Mouse (Mus musculus): ENCODE measurements around the gene Fam205a1. TPM values are rescaled to one million over a fixed set of nuclear protein-coding genes. Genes with fewer than 3 reads are reported as not detected.

Fam205a1 gene
- polyA plus RNA-seq, 1 experiment = 0.59 TPM

DNA sequence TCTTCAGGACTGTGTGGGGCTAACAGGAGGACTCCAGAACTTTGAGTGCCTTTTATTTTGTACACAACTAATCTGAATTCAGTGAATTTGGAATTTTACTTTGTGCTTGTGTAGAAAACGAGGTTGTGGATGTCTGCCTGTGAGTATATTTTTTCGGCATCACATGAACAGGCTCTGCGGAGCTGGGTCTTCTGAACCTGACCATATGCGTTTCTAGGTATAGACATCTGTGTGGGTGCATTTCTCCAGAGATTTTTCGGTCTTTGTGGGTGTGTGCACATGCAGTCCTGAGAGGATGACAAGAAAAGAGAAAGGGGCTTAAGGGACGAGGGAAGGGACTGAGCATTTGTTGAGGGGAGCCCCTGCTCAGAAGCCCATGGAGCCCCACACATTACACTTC is 33.2 kb upstream of the Fam205a1 start:
- Histone ChIP-seq H3K4me3 (replicated peaks; ENCODE audit: insufficient read depth, low read depth, low read length) (no peak overlapping the region), H3K27ac (ENCODE audit: insufficient read depth, low read length) (no peak overlapping the region), H3K4me1 (ENCODE audit: control insufficient read depth, insufficient read depth, low read length) (no peaks in the 10 kb centered on the region), H3K27me3 (ENCODE audit: control insufficient read depth, insufficient read depth, low read length) (no peaks in the 10 kb centered on the region)
- 90% methylated on average over 6 of the region's 6 CpGs for WGBS
- no peak for DNase-seq
- TF ChIP-seq POLR2A (IDR thresholded peaks at IDR 0.05; ENCODE audit: borderline replicate concordance, insufficient read depth, low read length) (no peak), CTCF (IDR thresholded peaks at IDR 0.05; ENCODE audit: borderline replicate concordance, insufficient read depth, low read depth, low read length) (no peak)

DNA sequence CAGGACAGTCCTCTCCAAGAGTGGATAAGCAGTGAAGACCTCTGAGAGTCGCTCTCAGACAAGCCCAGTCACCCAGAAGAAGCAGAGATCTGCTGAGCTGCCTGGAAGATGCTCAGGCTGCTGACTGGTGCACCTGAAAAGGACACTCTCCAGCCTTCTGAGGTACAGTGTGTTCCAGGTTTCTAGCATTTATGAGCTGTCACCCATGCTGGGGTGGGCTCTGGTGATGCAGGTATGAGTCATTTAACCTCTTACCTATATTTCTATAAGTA is 26.9 kb upstream of the Fam205a1 start:
- no peak for TF ChIP-seq CTCF (IDR thresholded peaks at IDR 0.05; ENCODE audit: borderline replicate concordance, insufficient read depth, low read depth, low read length)
- TF ChIP-seq POLR2A (IDR thresholded peaks at IDR 0.05; ENCODE audit: borderline replicate concordance, insufficient read depth, low read length) = no peak
- DNase-seq = no peak
- Histone ChIP-seq H3K27me3 (ENCODE audit: control insufficient read depth, insufficient read depth, low read length) (no peaks in the 10 kb centered on the region), H3K4me1 (ENCODE audit: control insufficient read depth, insufficient read depth, low read length) (no peaks in the 10 kb centered on the region), H3K27ac (ENCODE audit: insufficient read depth, low read length) (no peak overlapping the region), H3K4me3 (replicated peaks; ENCODE audit: insufficient read depth, low read depth, low read length) (no peak overlapping the region)
- WGBS = 30% methylated on average over 1 of the region's 1 CpGs

DNA sequence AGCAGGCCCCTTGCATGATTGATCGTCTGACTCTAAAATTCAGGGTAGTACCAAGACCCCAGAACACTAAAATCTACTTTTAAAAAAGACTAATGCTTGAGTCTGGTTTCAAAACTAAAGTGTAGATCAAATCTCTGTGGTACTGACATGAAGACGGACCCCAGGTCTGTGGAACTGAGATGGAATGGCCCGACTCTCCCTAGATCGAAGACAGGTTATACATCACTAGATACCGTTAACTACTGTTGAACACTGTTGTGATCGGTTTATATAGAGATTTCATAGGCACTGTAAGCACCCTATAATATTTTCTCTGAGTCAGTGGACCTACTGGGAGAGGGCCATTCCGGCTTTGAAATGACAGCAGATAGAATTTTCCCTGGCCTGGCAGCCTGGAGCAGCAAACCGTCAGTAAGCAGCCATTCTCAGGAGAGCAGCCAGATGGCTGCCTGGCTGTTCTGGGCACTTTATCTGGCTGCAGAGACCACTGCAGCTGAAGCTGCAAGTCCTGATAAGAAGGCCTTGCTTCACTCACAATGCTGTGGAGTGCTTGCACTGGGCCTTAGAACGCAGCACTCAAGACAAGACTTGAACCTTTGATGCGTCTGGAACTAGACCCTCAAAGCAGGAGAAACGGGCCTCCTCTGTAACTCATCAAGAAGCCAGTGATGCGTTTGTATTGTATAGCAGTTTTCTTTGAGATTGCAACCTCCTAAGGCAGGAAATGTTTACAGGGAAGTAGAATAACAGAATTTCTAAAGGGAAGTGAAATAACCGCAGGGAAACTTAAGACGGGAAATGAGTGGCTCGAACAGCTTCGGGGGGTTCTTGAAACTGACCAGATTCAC is 26.4 kb upstream of the Fam205a1 start:
- H3K27ac ChIP-seq (ENCODE audit: insufficient read depth, low read length) = no peak overlapping the region
- 69% methylated on average over 16 of the region's 16 CpGs for WGBS

DNA sequence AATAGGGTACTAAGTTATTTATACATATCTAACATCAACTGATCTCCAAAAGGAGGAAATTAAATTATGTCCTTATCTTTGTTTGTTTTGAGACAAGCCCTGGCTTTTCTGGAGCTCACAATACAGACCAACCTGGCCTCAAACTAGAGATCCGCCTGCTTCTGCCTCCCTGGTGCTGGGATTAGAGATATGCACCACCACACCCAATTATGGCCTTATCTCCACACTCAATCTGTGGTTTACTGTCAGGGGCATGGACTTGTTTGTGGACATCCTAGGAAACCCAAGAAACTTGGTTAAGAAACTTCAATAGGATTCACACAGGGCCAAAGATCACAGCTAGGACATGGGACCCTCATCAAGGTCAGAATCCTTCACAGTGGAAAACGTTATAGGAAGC is 24.0 kb upstream of the Fam205a1 start:
- Histone ChIP-seq H3K27me3 (ENCODE audit: control insufficient read depth, insufficient read depth, low read length) (no peaks in the 10 kb centered on the region), H3K27ac (ENCODE audit: insufficient read depth, low read length) (no peak overlapping the region), H3K4me1 (ENCODE audit: control insufficient read depth, insufficient read depth, low read length) (no peaks in the 10 kb centered on the region), H3K4me3 (replicated peaks; ENCODE audit: insufficient read depth, low read depth, low read length) (no peak overlapping the region)
- no peak for DNase-seq
- 90% methylated on average over 2 of the region's 2 CpGs for WGBS
- TF ChIP-seq CTCF (IDR thresholded peaks at IDR 0.05; ENCODE audit: borderline replicate concordance, insufficient read depth, low read depth, low read length) (no peak), POLR2A (IDR thresholded peaks at IDR 0.05; ENCODE audit: borderline replicate concordance, insufficient read depth, low read length) (no peak)

More for the DNA sequence above, 26.4 kb upstream of the Fam205a1 start:
- Histone ChIP-seq H3K4me3 (replicated peaks; ENCODE audit: insufficient read depth, low read depth, low read length) (no peak overlapping the region), H3K4me1 (ENCODE audit: control insufficient read depth, insufficient read depth, low read length) (no peaks in the 10 kb centered on the region), H3K27me3 (ENCODE audit: control insufficient read depth, insufficient read depth, low read length) (no peaks in the 10 kb centered on the region)
- DNase-seq = no peak
- TF ChIP-seq CTCF (IDR thresholded peaks at IDR 0.05; ENCODE audit: borderline replicate concordance, insufficient read depth, low read depth, low read length) = no peak
- no peak for TF ChIP-seq POLR2A (IDR thresholded peaks at IDR 0.05; ENCODE audit: borderline replicate concordance, insufficient read depth, low read length)

DNA sequence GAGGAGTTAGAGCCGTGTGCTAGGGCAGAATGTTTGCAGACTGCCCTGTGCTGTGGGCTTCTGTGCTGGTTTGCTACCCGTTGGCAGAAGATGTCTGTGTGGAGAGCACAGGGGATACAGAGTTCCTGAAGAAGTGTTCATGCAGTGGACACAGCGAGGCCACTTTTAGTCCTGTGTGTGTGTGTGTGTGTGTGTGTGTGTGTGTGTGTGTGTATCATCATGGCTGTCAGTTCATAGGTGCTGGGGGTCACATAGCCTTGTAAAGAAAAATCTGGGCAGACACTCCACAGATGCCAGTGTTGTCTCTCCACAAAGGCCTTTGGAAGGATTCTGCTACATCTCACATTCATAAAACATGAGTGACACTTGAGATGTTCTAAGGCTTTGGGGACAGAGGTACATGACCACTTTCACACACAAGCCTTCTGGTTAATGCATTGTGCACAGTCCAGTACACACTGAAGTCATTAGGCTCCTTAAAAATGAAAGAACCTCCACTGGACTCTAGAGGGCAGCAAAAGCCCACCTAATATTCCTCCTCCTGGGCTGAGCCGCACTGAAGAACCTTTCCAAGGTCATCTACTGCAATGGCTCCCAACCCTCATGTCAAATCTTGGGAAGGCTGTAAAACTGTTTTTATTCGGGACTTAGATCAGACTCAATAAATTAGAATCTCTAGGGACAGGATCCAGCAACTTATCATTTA is 23.1 kb upstream of the Fam205a1 start:
- Histone ChIP-seq H3K4me1 (ENCODE audit: control insufficient read depth, insufficient read depth, low read length) (no peaks in the 10 kb centered on the region), H3K27ac (ENCODE audit: insufficient read depth, low read length) (no peak overlapping the region), H3K27me3 (ENCODE audit: control insufficient read depth, insufficient read depth, low read length) (no peaks in the 10 kb centered on the region), H3K4me3 (replicated peaks; ENCODE audit: insufficient read depth, low read depth, low read length) (no peak overlapping the region)
- peak; percentile 59 to 70 for DNase-seq
- peak; percentile 75 for TF ChIP-seq CTCF (IDR thresholded peaks at IDR 0.05; ENCODE audit: borderline replicate concordance, insufficient read depth, low read depth, low read length)
- no peak for TF ChIP-seq POLR2A (IDR thresholded peaks at IDR 0.05; ENCODE audit: borderline replicate concordance, insufficient read depth, low read length)
- 30% methylated on average over 5 of the region's 5 CpGs for WGBS

DNA sequence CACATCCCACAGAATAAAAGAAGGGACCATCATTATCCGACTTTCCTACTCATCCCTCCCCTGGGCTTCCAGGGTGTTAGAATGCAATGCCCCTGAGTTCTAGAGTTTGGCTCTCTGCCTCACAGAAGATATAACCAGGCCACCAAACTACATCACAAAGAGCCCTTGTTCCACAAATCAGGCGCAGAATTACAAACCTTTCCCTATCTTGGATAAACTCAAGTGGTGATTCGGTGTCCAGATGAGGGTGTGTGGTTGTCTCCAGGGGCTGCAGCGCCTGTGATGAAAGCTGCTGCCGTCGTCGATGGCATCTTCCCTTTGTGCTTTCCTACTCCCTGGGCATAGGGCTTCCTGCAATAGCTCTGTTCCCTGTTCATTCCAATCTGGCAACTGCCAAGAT is 20.4 kb upstream of the Fam205a1 start, which contains the start of gene Fam205c:
Gene Fam205c, minus strand, starts transcription at position 101 of the 400 bp plus-strand sequence.
- no peak within 1 kb of the TSS for H3K27ac ChIP-seq (ENCODE audit: insufficient read depth, low read length)
- 79% methylated on average over 7 of the region's 7 CpGs for WGBS
- TF ChIP-seq CTCF (IDR thresholded peaks at IDR 0.05; ENCODE audit: borderline replicate concordance, insufficient read depth, low read depth, low read length) (no peak), POLR2A (IDR thresholded peaks at IDR 0.05; ENCODE audit: borderline replicate concordance, insufficient read depth, low read length) (no peak)
- H3K27me3 ChIP-seq (ENCODE audit: control insufficient read depth, insufficient read depth, low read length) = no peaks in the 10 kb centered on the region
- H3K4me1 ChIP-seq (ENCODE audit: control insufficient read depth, insufficient read depth, low read length) = no peaks in the 10 kb centered on the region
- H3K4me3 ChIP-seq (replicated peaks; ENCODE audit: insufficient read depth, low read depth, low read length) = no peak within 1 kb of the TSS
- no peak for DNase-seq

DNA sequence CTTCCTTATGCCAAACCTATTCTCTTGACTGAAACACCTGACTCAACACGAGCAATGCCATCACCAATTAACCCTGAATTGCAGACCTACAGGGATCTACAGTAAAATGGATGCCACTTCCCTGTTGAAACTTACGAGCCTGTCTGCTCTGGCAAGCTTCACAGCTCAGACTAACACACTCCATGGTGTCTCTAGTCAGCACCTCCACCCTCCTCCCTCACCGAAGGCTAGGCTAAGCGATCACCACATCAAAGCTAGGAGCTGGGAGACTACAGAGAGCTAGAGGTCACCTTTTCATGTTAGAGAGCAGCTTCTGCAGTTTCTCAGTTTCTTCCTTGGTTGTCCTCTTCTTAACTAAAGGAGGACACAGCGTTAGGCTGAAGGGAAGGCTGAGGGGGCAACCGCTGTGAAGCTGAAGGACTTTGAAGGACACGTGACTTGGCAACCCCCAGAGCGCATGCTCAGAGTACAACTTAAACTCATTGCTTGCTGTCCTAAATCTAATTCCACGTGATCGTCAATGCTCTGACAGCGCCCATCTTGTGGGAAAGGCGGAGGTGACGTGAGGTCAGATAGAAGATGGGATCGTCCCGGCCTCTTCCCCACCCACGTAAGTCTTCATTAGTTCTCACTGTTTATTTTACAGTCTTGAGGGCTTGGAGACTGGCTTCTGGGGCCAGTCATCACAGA is 19.2 kb upstream of the Fam205a1 start:
- no peak overlapping the region for H3K4me3 ChIP-seq (replicated peaks; ENCODE audit: insufficient read depth, low read depth, low read length)
- no peak overlapping the region for H3K27ac ChIP-seq (ENCODE audit: insufficient read depth, low read length)
- H3K4me1 ChIP-seq (ENCODE audit: control insufficient read depth, insufficient read depth, low read length) = no peaks in the 10 kb centered on the region
- TF ChIP-seq POLR2A (IDR thresholded peaks at IDR 0.05; ENCODE audit: borderline replicate concordance, insufficient read depth, low read length) (no peak), CTCF (IDR thresholded peaks at IDR 0.05; ENCODE audit: borderline replicate concordance, insufficient read depth, low read depth, low read length) (no peak)
- H3K27me3 ChIP-seq (ENCODE audit: control insufficient read depth, insufficient read depth, low read length) = no peaks in the 10 kb centered on the region
- no peak for DNase-seq
- WGBS = 86% methylated on average over 16 of the region's 16 CpGs
